Mouse (Mus musculus) embryonic facial prominence, embryonic 10.5 days (tissue): ENCODE results near the gene Musk. TPM values are rescaled to one million over a fixed set of nuclear protein-coding genes. Genes with fewer than 3 reads are reported as not detected.

Experiments
- DNase-seq: peaks from one replicate; pipeline ENCODE4 v3.0.0-alpha.2; 2017; ENCODE audit warnings: low spot score
- H3K27ac ChIP-seq: fragments of 300-500 bp; sonication (generic); replicated peaks from 2 replicates; pipeline ENCODE4 v1.5.1; 2016; ENCODE audit warnings: mild to moderate bottlenecking
- H3K27me3 ChIP-seq: fragments of 300-500 bp; sonication (generic); replicated peaks from 2 replicates; pipeline ENCODE4 v1.6.1; 2016; ENCODE audit warnings: low read depth, mild to moderate bottlenecking; ENCODE audit not compliant: poor library complexity, severe bottlenecking
- H3K36me3 ChIP-seq: fragments of 300-500 bp; sonication (generic); replicated peaks from 2 replicates; pipeline ENCODE4 v1.6.1; 2016; ENCODE audit warnings: mild to moderate bottlenecking, moderate library complexity
- H3K4me1 ChIP-seq: fragments of 300-500 bp; sonication (generic); 2 replicates; pipeline ENCODE4 v1.6.1; 2016
- H3K4me3 ChIP-seq: fragments of 300-500 bp; sonication (generic); 2 replicates; pipeline ENCODE4 v1.5.1; 2016; ENCODE audit warnings: mild to moderate bottlenecking, moderate library complexity
- H3K9me3 ChIP-seq: fragments of 300-500 bp; sonication (generic); 2 replicates; pipeline ENCODE4 v1.6.1; 2016; ENCODE audit warnings: mild to moderate bottlenecking
- WGBS: fragments of 180-500 bp; shearing (Covaris S2); methylation state at CpG from one replicate; pipeline ENCODE4 v1.1.7; 2016; 5-methylcytosine and 5-hydroxymethylcytosine counted together
- polyA plus RNA-seq: library from polyadenylated mRNA; unstranded; fragments of >200 nt; fragmentation: Nextera tagmentation; extraction: Ambion mirVana; gene quantifications from 2 replicates; pipeline ENCODE4 v1.2.1, GENCODE M21; 2016

The Musk gene
- polyA plus RNA-seq, 1 experiment from 2014 or later, result 0.22 TPM

GRCm38 (mm10) chr4:58280121-58280520 lies 5.6 kb upstream of the Musk start:
- no peak overlapping the region for H3K4me3 ChIP-seq
- no peak for DNase-seq
- H3K9me3 ChIP-seq, result no peaks in the 10 kb centered on the region
- WGBS, result 89% methylated on average over 2 of the region's 2 CpGs
- no peaks in the 10 kb centered on the region for H3K36me3 ChIP-seq
- no peaks in the 10 kb centered on the region for H3K4me1 ChIP-seq
- H3K27ac ChIP-seq, result no peak overlapping the region
- H3K27me3 ChIP-seq, result no peaks in the 10 kb centered on the region

- no peaks in the 10 kb centered on the region for H3K4me1 ChIP-seq
- H3K27me3 ChIP-seq, result no peaks in the 10 kb centered on the region
- H3K27ac ChIP-seq, result no peak overlapping the region
- no peaks in the 10 kb centered on the region for H3K36me3 ChIP-seq
- WGBS, result 75% methylated on average over 9 of the region's 9 CpGs
- H3K9me3 ChIP-seq, result no peaks in the 10 kb centered on the region
- H3K4me3 ChIP-seq, result no peak overlapping the region
- no peak for DNase-seq
Measured at GRCm38 (mm10) chr4:58286368-58287090, 769 bp downstream of the Musk start.

GRCm38 (mm10) chr4:58288753-58289152 lies 3.0 kb downstream of the Musk start:
- no peak for DNase-seq
- H3K27me3 ChIP-seq, result no peaks in the 10 kb centered on the region
- no peaks in the 10 kb centered on the region for H3K9me3 ChIP-seq
- H3K27ac ChIP-seq, result no peak overlapping the region
- no peaks in the 10 kb centered on the region for H3K4me1 ChIP-seq
- no peaks in the 10 kb centered on the region for H3K36me3 ChIP-seq
- WGBS, result 86% methylated on average over 5 of the region's 5 CpGs
- no peak overlapping the region for H3K4me3 ChIP-seq

GRCm38 (mm10) chr4:58291828-58292227 lies 6.1 kb downstream of the Musk start:
- Histone ChIP-seq H3K27me3 (no peaks in the 10 kb centered on the region), H3K4me1 (no peaks in the 10 kb centered on the region), H3K4me3 (no peak overlapping the region), H3K9me3 (no peaks in the 10 kb centered on the region), H3K27ac (no peak overlapping the region), H3K36me3 (no peaks in the 10 kb centered on the region)
- no peak for DNase-seq
- 28% methylated on average over 1 of the region's 1 CpGs for WGBS

- no peak overlapping the region for H3K27ac ChIP-seq
- H3K4me1 ChIP-seq, result no peaks in the 10 kb centered on the region
- no peak overlapping the region for H3K4me3 ChIP-seq
- no peak for DNase-seq
- WGBS, result 87% methylated on average over 3 of the region's 3 CpGs
- no peaks in the 10 kb centered on the region for H3K36me3 ChIP-seq
- H3K9me3 ChIP-seq, result no peaks in the 10 kb centered on the region
- H3K27me3 ChIP-seq, result no peaks in the 10 kb centered on the region
Measured at GRCm38 (mm10) chr4:58293099-58293498, 7.3 kb downstream of the Musk start.

GRCm38 (mm10) chr4:58303862-58304261 lies 18.1 kb downstream of the Musk start:
- no peak overlapping the region for H3K4me3 ChIP-seq
- WGBS, result 89% methylated on average over 5 of the region's 5 CpGs

GRCm38 (mm10) chr4:58304564-58304963 lies 18.8 kb downstream of the Musk start:
- Histone ChIP-seq H3K4me1 (no peaks in the 10 kb centered on the region), H3K36me3 (no peaks in the 10 kb centered on the region), H3K27ac (no peak overlapping the region), H3K27me3 (no peaks in the 10 kb centered on the region), H3K4me3 (no peak overlapping the region), H3K9me3 (no peaks in the 10 kb centered on the region)
- whole genome bisulfite sequencing, result 48% methylated on average over 7 of the region's 7 CpGs
- DNase-seq, result no peak

More at GRCm38 (mm10) chr4:58303862-58304261, 18.1 kb downstream of the Musk start:
- DNase-seq, result no peak
- H3K9me3 ChIP-seq, result no peaks in the 10 kb centered on the region
- no peaks in the 10 kb centered on the region for H3K4me1 ChIP-seq
- H3K36me3 ChIP-seq, result no peaks in the 10 kb centered on the region
- H3K27ac ChIP-seq, result no peak overlapping the region
- no peaks in the 10 kb centered on the region for H3K27me3 ChIP-seq

- H3K9me3 ChIP-seq, result no peaks in the 10 kb centered on the region
- H3K4me1 ChIP-seq, result no peaks in the 10 kb centered on the region
- H3K36me3 ChIP-seq, result no peaks in the 10 kb centered on the region
- no peak for DNase-seq
- no peaks in the 10 kb centered on the region for H3K27me3 ChIP-seq
- no peak overlapping the region for H3K27ac ChIP-seq
- WGBS, result 78% methylated on average over 2 of the region's 2 CpGs
- no peak overlapping the region for H3K4me3 ChIP-seq
Measured at GRCm38 (mm10) chr4:58307421-58307820, 21.7 kb downstream of the Musk start.

GRCm38 (mm10) chr4:58313344-58313743 lies 27.6 kb downstream of the Musk start:
- Histone ChIP-seq H3K27me3 (no peaks in the 10 kb centered on the region), H3K9me3 (no peaks in the 10 kb centered on the region), H3K27ac (no peak overlapping the region), H3K4me3 (no peak overlapping the region), H3K4me1 (no peaks in the 10 kb centered on the region), H3K36me3 (no peaks in the 10 kb centered on the region)
- no peak for DNase-seq
- WGBS, result 87% methylated on average over 1 of the region's 1 CpGs

GRCm38 (mm10) chr4:58314942-58315508 lies 29.3 kb downstream of the Musk start:
- H3K36me3 ChIP-seq, result no peaks in the 10 kb centered on the region
- H3K9me3 ChIP-seq, result no peaks in the 10 kb centered on the region
- no peak overlapping the region for H3K4me3 ChIP-seq
- no peak overlapping the region for H3K27ac ChIP-seq
- no peaks in the 10 kb centered on the region for H3K27me3 ChIP-seq
- H3K4me1 ChIP-seq, result no peaks in the 10 kb centered on the region
- WGBS, result 76% methylated on average over 4 of the region's 4 CpGs
- DNase-seq, result no peak

GRCm38 (mm10) chr4:58317536-58317935 lies 31.8 kb downstream of the Musk start:
- H3K9me3 ChIP-seq, result no peaks in the 10 kb centered on the region
- H3K27me3 ChIP-seq, result no peaks in the 10 kb centered on the region
- H3K36me3 ChIP-seq, result no peaks in the 10 kb centered on the region
- no peak overlapping the region for H3K4me3 ChIP-seq
- H3K4me1 ChIP-seq, result no peaks in the 10 kb centered on the region
- no peak overlapping the region for H3K27ac ChIP-seq
- DNase-seq, result no peak
- WGBS, result 79% methylated on average over 3 of the region's 3 CpGs

GRCm38 (mm10) chr4:58320293-58320692 lies 34.5 kb downstream of the Musk start:
- no peak overlapping the region for H3K4me3 ChIP-seq
- no peak overlapping the region for H3K27ac ChIP-seq
- no peaks in the 10 kb centered on the region for H3K36me3 ChIP-seq
- H3K27me3 ChIP-seq, result no peaks in the 10 kb centered on the region
- no peaks in the 10 kb centered on the region for H3K9me3 ChIP-seq
- WGBS, result 74% methylated on average over 4 of the region's 4 CpGs
- H3K4me1 ChIP-seq, result no peaks in the 10 kb centered on the region
- DNase-seq, result no peak

GRCm38 (mm10) chr4:58326746-58327145 lies 41.0 kb downstream of the Musk start:
- H3K4me3 ChIP-seq, result no peak overlapping the region
- DNase-seq, result peak; percentile 20
- H3K36me3 ChIP-seq, result no peaks in the 10 kb centered on the region
- H3K4me1 ChIP-seq, result peaks cover 11% of the 10 kb centered on the region
- peak overlapping the region; percentile 24; the same call in 1 of the 2 replicates for H3K27ac ChIP-seq
- H3K27me3 ChIP-seq, result no peaks in the 10 kb centered on the region
- H3K9me3 ChIP-seq, result no peaks in the 10 kb centered on the region
- WGBS, result 37% methylated on average over 3 of the region's 3 CpGs
